In the genomic region with DNA sequence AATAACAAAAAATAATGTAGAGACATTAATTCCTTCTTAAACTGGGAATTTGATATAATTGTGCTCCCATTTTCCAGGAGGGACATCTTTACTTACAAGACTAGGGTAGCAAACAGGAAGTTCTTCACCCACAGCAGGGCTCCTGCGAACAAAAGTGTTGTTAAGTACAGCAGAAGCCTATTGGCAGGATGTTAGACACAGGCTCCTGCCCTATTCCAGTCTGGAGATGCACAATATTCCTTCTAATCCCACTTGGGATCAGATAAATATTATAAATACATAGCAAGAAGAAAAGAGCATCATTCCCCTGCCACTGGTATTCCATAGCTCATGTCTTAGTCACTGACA, we compare ENCODE assay signal across 21 mouse cellular contexts. TPM values are rescaled to one million over a fixed set of nuclear protein-coding genes. Genes with fewer than 3 reads are reported as not detected.
"Had no signal": no experiment of that assay in that cellular context is flagged by ENCODE, and none has a peak within 500 bp of the region (broad histone marks: within the 10 kb centered on the region; RNA-seq: fewer than 3 reads in every experiment).

No protein-coding gene starts in this region.

- H3K4me2 ChIP-seq: lung, embryonic 15.5 days; midbrain, embryonic 12.5 days; neural tube, embryonic 13.5 days; neural tube, embryonic 15.5 days had no signal

- H3K4me3 ChIP-seq: lung, embryonic 15.5 days; midbrain, embryonic 10.5 days; midbrain, embryonic 12.5 days; myocyte; neural tube, embryonic 13.5 days; neural tube, embryonic 15.5 days had no signal

- H3K9ac ChIP-seq: lung, embryonic 15.5 days; midbrain, embryonic 12.5 days; neural tube, embryonic 13.5 days; neural tube, embryonic 15.5 days had no signal

- H3K9me3 ChIP-seq: lung, embryonic 15.5 days; midbrain, embryonic 10.5 days; midbrain, embryonic 12.5 days; neural tube, embryonic 13.5 days; neural tube, embryonic 15.5 days had no signal

- H3K36me3 ChIP-seq: lung, embryonic 15.5 days; midbrain, embryonic 10.5 days; midbrain, embryonic 12.5 days; neural tube, embryonic 13.5 days; neural tube, embryonic 15.5 days had no signal

- H3K27me3 ChIP-seq: lung, embryonic 15.5 days; midbrain, embryonic 12.5 days; neural tube, embryonic 13.5 days; neural tube, embryonic 15.5 days had no signal

- DNase-seq: lung, adult 2 months; lung, postnatal 10 days; lung, postnatal 4 days; midbrain, embryonic 14.5 days; retina, postnatal 1 day; right cerebral cortex, adult 18-20 months; right cerebral cortex, postnatal 25 days; right cerebral cortex, postnatal 4 days; spleen, adult 18-20 months; thymus, adult 18-20 months; thymus, postnatal 14 days; thymus, postnatal 4 days had no signal

- ATAC-seq: midbrain, embryonic 16.5 days had no signal

- H3K4me1 ChIP-seq: midbrain, embryonic 12.5 days; neural tube, embryonic 13.5 days; neural tube, embryonic 15.5 days had no signal

- H3K27ac ChIP-seq: lung, embryonic 15.5 days; midbrain, embryonic 12.5 days; neural tube, embryonic 13.5 days; neural tube, embryonic 15.5 days had no signal

RNA-seq across cellular contexts. Expression of gene Gsta3, which starts 12.9 kb away (rescaled TPM):
- total RNA-seq: megakaryocyte, adult 5-6 weeks; megakaryocyte-erythroid progenitor cell, adult 5-6 weeks had no signal
